In genomic region chr8:47974963-47975314, GRCm38 (mm10) we compare ENCODE assay signal across 8 mouse cellular contexts. TPM values are rescaled to one million over a fixed set of nuclear protein-coding genes. Genes with fewer than 3 reads are reported as not detected.
DNase-seq lines count a peak whose midpoint lies in the region; ATAC-seq lines count a peak whose summit lies in the region.

No protein-coding gene starts in this region.

- 20% methylated on average over 7 of the region's 7 CpGs for WGBS in heart, embryonic 14.5 days
- 41% methylated on average over 7 of the region's 7 CpGs for WGBS in embryonic facial prominence, embryonic 10.5 days
- 38% methylated on average over 7 of the region's 7 CpGs for whole genome bisulfite sequencing in hindbrain, embryonic 16.5 days
- WGBS in midbrain, embryonic 14.5 days: 19% methylated on average over 7 of the region's 7 CpGs

- H3K9ac ChIP-seq in heart, embryonic 14.5 days (ENCODE audit: low read length): peak overlapping the region; percentile 70
- peak overlapping the region; percentile 20 for H3K9ac ChIP-seq in hindbrain, embryonic 16.5 days (ENCODE audit: low read depth, low read length)
- peak overlapping the region; percentile 40; the same call in 1 of the 2 replicates for H3K9ac ChIP-seq in midbrain, embryonic 14.5 days (replicated peaks; ENCODE audit: low read length)

- intact Hi-C loops in heart, postnatal 10 days (cut with DNase I): no loop called here

- ATAC-seq in heart, embryonic 14.5 days (ENCODE audit: insufficient number of reproducible peaks, insufficient read depth, low FRiP score, low read depth): no peak
- ATAC-seq in hindbrain, embryonic 16.5 days: peak; percentile 53
- ATAC-seq in midbrain, embryonic 14.5 days (ENCODE audit: low FRiP score, low TSS enrichment): peak; percentile 35; the same call in 1 of the 2 replicates

- H3K4me2 ChIP-seq in heart, embryonic 14.5 days (ENCODE audit: low read length): peak overlapping the region; percentile 63
- peak overlapping the region; percentile 73 for H3K4me2 ChIP-seq in hindbrain, embryonic 16.5 days (ENCODE audit: low read length)
- H3K4me2 ChIP-seq in midbrain, embryonic 14.5 days (ENCODE audit: low read length): peak overlapping the region; percentile 66

- H3K27ac ChIP-seq in heart, embryonic 14.5 days (replicated peaks in 1 of 2; ENCODE audit: control insufficient read depth in 1 of 2, insufficient read depth in 1 of 2, low read depth in 2 of 2, low read length in 2 of 2): peak overlapping the region; percentile 92 to 94
- H3K27ac ChIP-seq in embryonic facial prominence, embryonic 10.5 days (replicated peaks): peak overlapping the region; percentile 67
- peak overlapping the region; percentile 44 for H3K27ac ChIP-seq in hindbrain, embryonic 16.5 days (ENCODE audit: low read depth, low read length)
- peak overlapping the region; percentile 41; the same call in 1 of the 2 replicates for H3K27ac ChIP-seq in midbrain, embryonic 14.5 days (replicated peaks; ENCODE audit: low read depth, low read length)

- no peak for DNase-seq in heart, postnatal 10 days
- no peak for DNase-seq in embryonic facial prominence, embryonic 10.5 days (ENCODE audit: low spot score)
- DNase-seq in midbrain, embryonic 14.5 days: no peak
- DNase-seq in T-cell, adult 2 months (ENCODE audit: low spot score): no peak
- DNase-seq in layer of hippocampus, adult 8-10 months (ENCODE audit: low spot score in 2 of 2): no peak
- no peak for DNase-seq in cerebellum, postnatal 14 days

- H3K9me3 ChIP-seq in heart, embryonic 14.5 days (ENCODE audit: control insufficient read depth, low read length): no peaks in the 10 kb centered on the region
- 0 out of 2 replicates have a peak, but pooled peaks cover 2% of the 10 kb centered on the region for H3K9me3 ChIP-seq in embryonic facial prominence, embryonic 10.5 days
- H3K9me3 ChIP-seq in hindbrain, embryonic 16.5 days (ENCODE audit: control insufficient read depth, low read length): no peaks in the 10 kb centered on the region
- no peaks in the 10 kb centered on the region for H3K9me3 ChIP-seq in midbrain, embryonic 14.5 days (ENCODE audit: control insufficient read depth, low read length)

- H3K27me3 ChIP-seq in heart, embryonic 14.5 days (ENCODE audit: control insufficient read depth, insufficient read depth, low read length): no peaks in the 10 kb centered on the region
- no peaks in the 10 kb centered on the region for H3K27me3 ChIP-seq in embryonic facial prominence, embryonic 10.5 days (replicated peaks; ENCODE audit: low read depth, poor library complexity, severe bottlenecking)
- H3K27me3 ChIP-seq in hindbrain, embryonic 16.5 days (replicated peaks; ENCODE audit: control insufficient read depth, insufficient read depth, low read length): no peaks in the 10 kb centered on the region
- no peaks in the 10 kb centered on the region for H3K27me3 ChIP-seq in midbrain, embryonic 14.5 days (ENCODE audit: control insufficient read depth, insufficient read depth, low read length)

- H3K4me1 ChIP-seq in heart, embryonic 14.5 days (ENCODE audit: control insufficient read depth in 2 of 2, insufficient read depth in 2 of 2, low read length in 2 of 2): peaks cover 9 to 16% of the 10 kb centered on the region in 2 experiments
- H3K4me1 ChIP-seq in embryonic facial prominence, embryonic 10.5 days: peaks cover 17% of the 10 kb centered on the region
- peaks cover 6% of the 10 kb centered on the region; the same call in 1 of the 2 replicates for H3K4me1 ChIP-seq in hindbrain, embryonic 16.5 days (ENCODE audit: control insufficient read depth, insufficient read depth, low read depth, low read length)
- H3K4me1 ChIP-seq in midbrain, embryonic 14.5 days (ENCODE audit: control insufficient read depth, insufficient read depth, low read length): peaks cover 6% of the 10 kb centered on the region

- no peaks in the 10 kb centered on the region; the same call in 1 of the 2 replicates for H3K36me3 ChIP-seq in heart, embryonic 14.5 days (ENCODE audit: control insufficient read depth, insufficient read depth, low read length)
- peaks cover 15% of the 10 kb centered on the region for H3K36me3 ChIP-seq in embryonic facial prominence, embryonic 10.5 days (replicated peaks)
- no peaks in the 10 kb centered on the region for H3K36me3 ChIP-seq in hindbrain, embryonic 16.5 days (ENCODE audit: control insufficient read depth, insufficient read depth, low read length)
- no peaks in the 10 kb centered on the region for H3K36me3 ChIP-seq in midbrain, embryonic 14.5 days (ENCODE audit: control insufficient read depth, insufficient read depth, low read length)

- peak overlapping the region; percentile 43 to 48 for H3K4me3 ChIP-seq in heart, embryonic 14.5 days (ENCODE audit: control insufficient read depth in 1 of 2, insufficient read depth in 1 of 2, low read depth in 1 of 2, low read length in 2 of 2)
- H3K4me3 ChIP-seq in embryonic facial prominence, embryonic 10.5 days: peak overlapping the region; percentile 54
- H3K4me3 ChIP-seq in hindbrain, embryonic 16.5 days (ENCODE audit: low read length): peak overlapping the region; percentile 36
- peak overlapping the region; percentile 35 for H3K4me3 ChIP-seq in midbrain, embryonic 14.5 days (replicated peaks; ENCODE audit: low read depth, low read length)

RNA-seq across cellular contexts. Expression of gene Wwc2, which starts 15.8 kb away (rescaled TPM):
- polyA plus RNA-seq in heart, embryonic 14.5 days (2014; fragmentation: Nextera tagmentation; extraction: Ambion mirVana): 13.5 and 14.7 TPM in 2 replicates
- total RNA-seq in heart, postnatal 10 days (2021): 10 to 100 TPM; 40.2 to 41.5 TPM
- polyA plus RNA-seq in embryonic facial prominence, embryonic 10.5 days (2016; fragmentation: Nextera tagmentation; extraction: Ambion mirVana): 10.6 and 11.1 TPM in 2 replicates
- polyA plus RNA-seq in hindbrain, embryonic 16.5 days (2015; fragmentation: Nextera tagmentation; extraction: Ambion mirVana): 5.4 and 5.8 TPM in 2 replicates
- polyA plus RNA-seq in midbrain, embryonic 14.5 days (2014; fragmentation: Nextera tagmentation; extraction: Ambion mirVana): 4.1 and 6.6 TPM in 2 replicates
- 10 to 100 TPM; 23.4 to 25.9 (median 24.6) TPM for total RNA-seq in layer of hippocampus, adult 8-10 months (2022)

Comparison
In these comparisons a context has a peak if more than half of its experiments do, and no peak if none do; other contexts are left out.
1. H3K27ac ChIP-seq: peak in every context shown above with its lines; median percentile 93 in heart, embryonic 14.5 days; 67 in embryonic facial prominence, embryonic 10.5 days; 44 in hindbrain, embryonic 16.5 days; 41 in midbrain, embryonic 14.5 days.
2. H3K9ac ChIP-seq: peak in every context shown above with its lines; median percentile 70 in heart, embryonic 14.5 days; 40 in midbrain, embryonic 14.5 days; 20 in hindbrain, embryonic 16.5 days.